Mouse (Mus musculus): ENCODE results near the gene Olfr1446.

Olfr1446 gene

DNA sequence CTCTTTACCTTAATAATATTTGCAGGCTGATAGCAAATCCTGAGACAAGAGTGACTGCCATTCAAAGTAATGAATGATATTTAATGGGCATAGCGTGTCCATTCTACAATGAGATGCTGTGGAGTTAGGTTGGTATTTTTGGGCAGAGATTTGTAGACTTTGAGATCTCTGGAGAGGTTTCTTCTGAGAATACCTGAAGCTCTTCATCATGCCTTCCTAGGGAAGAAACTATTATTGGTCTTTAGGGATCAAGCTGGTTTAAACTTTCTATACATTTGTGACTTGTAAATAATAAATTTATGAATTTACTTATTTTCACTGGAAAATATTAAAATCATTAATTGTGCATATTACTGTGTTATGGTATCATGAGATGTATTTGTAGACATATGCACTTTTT, at the start of gene Olfr1446:
Gene Olfr1446, minus strand, starts transcription at position 101 of the 400 bp plus-strand sequence.
- in situ Hi-C loops (cut with MboI, MseI), result no loop called here

DNA sequence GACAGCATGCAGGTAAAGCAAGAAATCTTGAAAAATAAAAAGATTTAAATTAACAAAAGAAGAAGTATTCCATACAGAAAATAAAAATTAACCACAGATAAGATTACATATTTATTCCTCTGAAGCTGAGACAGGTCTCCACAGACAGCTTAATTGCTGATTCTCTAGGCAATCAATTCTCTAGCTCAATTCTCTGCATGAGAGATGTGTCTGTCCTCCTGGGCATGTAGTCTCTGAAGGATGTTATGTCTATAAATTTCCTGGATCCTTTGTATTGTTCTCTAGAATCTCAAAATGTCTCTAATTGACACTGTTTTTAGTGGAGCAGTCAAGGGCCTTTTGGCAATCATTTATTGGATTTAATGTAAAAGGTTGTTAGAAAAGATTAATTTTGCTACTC, 37.2 kb upstream of the Olfr1446 start, which contains the start of gene Olfr1449:
Gene Olfr1449, plus strand, starts transcription at position 301 of the 400 bp plus-strand sequence.
- in situ Hi-C loops (cut with MboI, MseI), result no loop called here

DNA sequence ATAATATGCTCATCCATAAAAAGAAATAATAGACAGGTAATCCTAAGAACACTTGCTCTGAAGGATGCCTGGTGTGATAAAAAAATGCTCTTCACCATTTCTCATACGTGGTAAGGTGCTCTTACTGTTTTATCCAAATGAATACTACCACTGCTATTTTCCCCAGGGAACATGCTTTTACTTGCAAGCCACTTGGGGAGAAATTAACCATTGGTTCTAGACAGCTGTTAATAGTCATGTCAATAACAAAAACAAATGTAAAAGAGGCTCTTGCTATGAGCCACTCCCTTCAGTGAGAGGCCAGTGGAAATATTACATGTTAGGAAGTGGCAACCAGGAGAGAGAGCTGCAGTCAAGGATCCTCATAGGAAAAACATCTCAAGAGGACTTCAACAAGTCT, 31.0 kb upstream of the Olfr1446 start, which contains the start of gene Olfr1448:
Gene Olfr1448, minus strand, starts transcription at position 101 of the 400 bp plus-strand sequence.
- in situ Hi-C loops (cut with MboI, MseI), result no loop called here

DNA sequence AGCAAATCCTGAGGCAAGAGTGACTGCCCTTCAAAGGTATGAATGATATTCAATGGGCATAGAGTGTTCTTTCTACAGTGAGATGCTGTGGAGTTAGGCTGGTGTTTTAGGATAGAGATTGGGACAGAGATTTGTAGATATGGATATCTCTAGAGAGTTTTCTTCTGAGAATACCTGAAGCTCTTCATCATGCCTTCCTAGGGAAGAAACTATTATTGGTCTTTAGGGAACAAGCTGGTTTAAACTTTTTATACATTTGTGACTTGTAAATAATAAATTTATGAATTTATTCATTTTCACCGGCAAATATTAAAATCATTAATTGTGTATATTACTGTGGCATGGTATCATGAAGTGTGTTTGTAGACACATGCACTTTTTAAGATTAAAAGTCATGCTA, 10.3 kb upstream of the Olfr1446 start, which contains the start of gene Olfr1447:
Gene Olfr1447, minus strand, starts transcription at position 101 of the 400 bp plus-strand sequence.
- in situ Hi-C loops (cut with MboI, MseI), result no loop called here

DNA sequence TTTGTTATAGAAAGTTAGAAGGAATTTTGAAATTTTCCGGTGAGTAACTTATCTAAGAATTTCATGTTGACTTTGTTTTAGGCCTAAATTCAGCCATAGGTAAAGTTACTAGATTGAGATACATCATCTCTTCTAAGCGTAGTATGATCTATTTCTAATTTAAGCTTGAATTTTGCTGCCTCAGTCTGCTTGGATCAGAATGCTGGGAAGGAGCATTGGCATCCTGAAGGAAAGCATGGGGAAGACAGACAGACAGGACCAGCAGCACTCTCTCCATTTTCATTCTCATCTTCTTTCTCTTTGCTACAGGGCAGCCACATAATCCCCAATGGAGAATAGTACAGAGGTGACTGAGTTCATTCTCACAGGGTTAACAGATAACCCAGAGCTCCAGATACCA, 9.8 kb downstream of the Olfr1446 start, which contains the start of gene Olfr1445:
Gene Olfr1445, plus strand, starts transcription at position 301 of the 400 bp plus-strand sequence.
- in situ Hi-C loops (cut with MboI, MseI), result no loop called here

DNA sequence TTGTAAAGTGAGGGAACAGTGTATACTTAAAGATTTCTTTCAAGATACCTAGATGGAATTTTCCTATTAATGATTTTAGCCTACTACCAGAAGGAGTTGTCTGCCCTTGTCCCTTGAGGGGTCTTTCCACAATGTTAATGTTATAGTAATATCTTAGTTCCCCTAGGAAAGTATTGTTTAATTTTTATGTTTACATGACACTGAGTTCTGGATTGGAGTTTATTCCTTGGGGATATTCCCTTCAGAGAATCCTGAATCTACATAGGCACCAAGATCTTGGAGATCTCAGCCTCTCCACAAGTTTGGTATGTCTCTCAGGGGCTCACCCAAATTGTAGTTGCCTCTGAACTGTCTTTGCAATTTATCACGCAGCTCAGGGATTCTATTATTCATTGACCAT, 36.3 kb downstream of the Olfr1446 start, which contains the start of gene Olfr1444:
Gene Olfr1444, plus strand, starts transcription at position 301 of the 400 bp plus-strand sequence.
- in situ Hi-C loops (cut with MboI, MseI), result no loop called here

DNA sequence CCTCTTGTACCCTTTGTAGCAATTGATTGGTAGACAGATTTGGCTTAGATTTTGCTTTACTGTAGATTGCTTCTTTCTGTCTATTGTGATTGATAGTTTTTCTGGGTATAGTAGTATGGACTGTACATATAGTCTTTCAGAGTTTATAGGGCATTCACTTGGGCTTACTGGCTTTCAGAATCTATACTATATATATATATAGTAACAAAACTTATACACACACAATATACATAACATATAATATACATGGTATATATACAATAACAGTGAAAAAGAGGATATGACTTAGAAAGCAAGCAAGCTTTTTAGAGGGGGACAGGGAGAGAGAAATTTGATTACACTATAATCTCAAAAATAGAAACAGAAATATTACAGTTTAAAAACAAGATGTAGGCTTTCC, 46.9 kb downstream of the Olfr1446 start, which contains the start of gene Gm5244:
Gene Gm5244, plus strand, starts transcription at position 301 of the 400 bp plus-strand sequence.
- in situ Hi-C loops (cut with MboI, MseI), result no loop called here

DNA sequence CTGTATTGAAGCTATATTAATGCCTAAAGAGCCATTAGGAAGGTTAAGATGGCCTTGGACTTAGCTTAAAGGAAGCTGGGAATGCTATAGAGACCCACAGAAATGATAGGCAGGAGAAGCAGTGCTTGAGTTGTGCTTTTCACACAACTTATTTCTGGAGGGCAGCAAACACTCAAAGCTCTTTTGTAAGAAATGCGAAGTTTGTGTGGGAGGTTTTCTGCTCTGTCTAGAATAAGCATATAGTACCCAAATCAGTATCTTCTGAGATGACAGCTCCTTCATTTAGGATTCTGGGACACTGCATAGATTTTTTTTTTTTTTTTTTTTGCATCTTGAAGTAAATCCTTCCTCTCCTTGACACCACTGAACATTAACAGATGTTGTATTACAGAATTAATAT, 54.8 kb downstream of the Olfr1446 start:
- in situ Hi-C loops (cut with MboI, MseI), result loop anchor here (10.0 kb wide), 1 partner anchor 264 kb away; no protein-coding TSS in a partner anchor

All from T-helper 2 cell (primary cell).